Mouse (Mus musculus) erythroblast, embryonic 14.5 days (primary cell): ENCODE results near the gene Lrmda.

Experiments used
- GATA1 ChIP-seq: IDR thresholded peaks from 2 replicates; pipeline ENCODE4 v1.6.1; 2012; ENCODE audit warnings: low read length, inconsistent platforms, mixed read lengths
- TAL1 ChIP-seq: IDR thresholded peaks from 3 replicates; pipeline ENCODE4 v1.6.1; 2012; ENCODE audit warnings: low read length, inconsistent platforms, mixed read lengths

GRCm38 (mm10) chr14:22744701-22745100 lies 725.2 kb downstream of the Lrmda start:
- TF ChIP-seq TAL1 (no peak), GATA1 (no peak)
